ENCODE assay signal across 8 mouse cellular contexts in the genomic region with DNA sequence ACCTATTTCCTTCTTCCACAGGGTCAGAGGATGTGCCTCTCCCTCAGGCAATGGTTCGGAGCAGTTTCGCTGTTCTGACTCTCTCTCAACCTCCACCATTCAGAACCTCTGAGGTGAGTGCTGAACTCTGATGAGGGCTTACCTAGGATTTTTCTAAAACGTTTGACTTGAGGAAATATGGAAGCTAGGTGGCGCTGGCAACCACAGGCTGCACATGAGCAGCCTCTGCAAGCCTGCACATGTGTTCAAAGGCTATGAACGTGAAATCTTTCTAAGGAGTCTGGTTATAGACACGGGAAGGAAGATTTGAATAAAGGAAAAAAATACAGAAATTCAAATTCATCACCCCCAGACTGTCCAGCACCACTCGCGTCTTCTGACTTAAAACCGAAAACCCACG.
DNase-seq lines count a peak whose midpoint lies in the region; ATAC-seq and TF ChIP-seq lines count a peak whose summit lies in the region.
"Had no signal": no experiment of that assay in that cellular context is flagged by ENCODE, and none has a peak within 500 bp of the region (broad histone marks: within the 10 kb centered on the region; RNA-seq: fewer than 3 reads in every experiment).

No protein-coding gene starts in this region.

- H3K4me2 ChIP-seq in kidney, postnatal 0 days (ENCODE audit: low read length) = no peak overlapping the region
- no peak overlapping the region for H3K4me2 ChIP-seq in liver, embryonic 14.5 days (ENCODE audit: low read depth)
- H3K4me2 ChIP-seq: heart, embryonic 13.5 days had no signal

- H3K9ac ChIP-seq in kidney, postnatal 0 days (ENCODE audit: low read depth, low read length) = no peak overlapping the region
- H3K9ac ChIP-seq in liver, embryonic 14.5 days (replicated peaks) = no peak overlapping the region
- H3K9ac ChIP-seq: heart, embryonic 13.5 days had no signal

- no peaks in the 10 kb centered on the region for H3K9me3 ChIP-seq in kidney, postnatal 0 days (replicated peaks; ENCODE audit: low read length)
- no peaks in the 10 kb centered on the region for H3K9me3 ChIP-seq in liver, embryonic 14.5 days (ENCODE audit: control insufficient read depth, low read length)
- H3K9me3 ChIP-seq: heart, embryonic 13.5 days had no signal

- no peak for TF ChIP-seq CTCF in thymus, adult 2 months (IDR thresholded peaks at IDR 0.05; ENCODE audit: borderline replicate concordance, control insufficient read depth, extremely low read depth, insufficient read depth, low read length, poor library complexity)
- TF ChIP-seq CTCF in kidney, postnatal 0 days (IDR thresholded peaks at IDR 0.05; ENCODE audit: low read depth) = peak; percentile 87
- TF ChIP-seq CTCF in liver, embryonic 14.5 days (IDR thresholded peaks at IDR 0.05; ENCODE audit: low read depth) = peak; percentile 57

- peak; percentile 7 for DNase-seq in thymus, adult 2 months
- DNase-seq in thymus, adult 18-20 months = no peak
- DNase-seq in c-Kit-positive CD71-negative TER-119-negative erythroid progenitor cells, embryonic 14.5 days (ENCODE audit: low read depth) = peak; percentile 14
- peak; percentile 65 for DNase-seq in kidney, postnatal 0 days (ENCODE audit: low spot score)
- DNase-seq in liver, embryonic 14.5 days (ENCODE audit: low read depth in 3 of 3, low spot score in 3 of 3) = no peak
- DNase-seq in right cerebral cortex, adult 2 months (ENCODE audit: low spot score in 2 of 2) = peak; percentile 75 to 76

- WGBS in thymus, adult 2 months = 50% methylated on average over 10 of the region's 10 CpGs
- WGBS in kidney, postnatal 0 days = 51% methylated on average over 10 of the region's 10 CpGs
- WGBS in liver, embryonic 14.5 days (ENCODE audit: insufficient replicate concordance) = 57% methylated on average over 10 of the region's 10 CpGs

- no peak for TF ChIP-seq EP300 in liver, embryonic 14.5 days (IDR thresholded peaks at IDR 0.05; ENCODE audit: low read depth)

- TF ChIP-seq POLR2A in thymus, adult 2 months (IDR thresholded peaks at IDR 0.05; ENCODE audit: control insufficient read depth, extremely low read depth, insufficient read depth, low read length, poor library complexity) = no peak

- peak; percentile 89 for ATAC-seq in frontal cortex, adult (ENCODE audit: low TSS enrichment)
- no peak for ATAC-seq in kidney, postnatal 0 days (replicated peaks; ENCODE audit: low FRiP score, low read depth)
- ATAC-seq in liver, embryonic 14.5 days (ENCODE audit: insufficient read depth) = no peak

- H3K4me1 ChIP-seq in thymus, adult 2 months (replicated peaks; ENCODE audit: control insufficient read depth, insufficient read depth, low read length) = no peaks in the 10 kb centered on the region
- H3K4me1 ChIP-seq in kidney, postnatal 0 days (replicated peaks; ENCODE audit: insufficient read depth, low read length) = no peaks in the 10 kb centered on the region
- no peaks in the 10 kb centered on the region for H3K4me1 ChIP-seq in liver, embryonic 14.5 days (replicated peaks; ENCODE audit: control insufficient read depth in 2 of 2, insufficient read depth in 2 of 2, low read length in 1 of 2)
- H3K4me1 ChIP-seq: heart, embryonic 13.5 days had no signal

- H3K27me3 ChIP-seq in thymus, adult 2 months (ENCODE audit: control insufficient read depth, insufficient read depth, low read length) = no peaks in the 10 kb centered on the region
- no peaks in the 10 kb centered on the region for H3K27me3 ChIP-seq in kidney, postnatal 0 days (ENCODE audit: insufficient read depth, low read length)
- H3K27me3 ChIP-seq in liver, embryonic 14.5 days (ENCODE audit: control insufficient read depth, insufficient read depth, low read length) = no peaks in the 10 kb centered on the region
- H3K27me3 ChIP-seq: heart, embryonic 13.5 days had no signal

- no peaks in the 10 kb centered on the region for H3K36me3 ChIP-seq in thymus, adult 2 months (ENCODE audit: control insufficient read depth, insufficient read depth, low read length)
- no peaks in the 10 kb centered on the region for H3K36me3 ChIP-seq in kidney, postnatal 0 days (ENCODE audit: insufficient read depth, low read length)
- no peaks in the 10 kb centered on the region for H3K36me3 ChIP-seq in liver, embryonic 14.5 days (replicated peaks; ENCODE audit: control insufficient read depth, insufficient read depth, low read depth)
- H3K36me3 ChIP-seq: heart, embryonic 13.5 days had no signal

- H3K27ac ChIP-seq in thymus, adult 2 months (ENCODE audit: control insufficient read depth, insufficient read depth, low read length) = no peak overlapping the region
- no peak overlapping the region for H3K27ac ChIP-seq in kidney, postnatal 0 days
- no peak overlapping the region for H3K27ac ChIP-seq in liver, embryonic 14.5 days
- H3K27ac ChIP-seq: heart, embryonic 13.5 days had no signal

- no peak overlapping the region for H3K4me3 ChIP-seq in thymus, adult 2 months (ENCODE audit: control insufficient read depth, insufficient read depth, low read length)
- H3K4me3 ChIP-seq in kidney, postnatal 0 days (replicated peaks; ENCODE audit: low read depth, low read length) = no peak overlapping the region
- no peak overlapping the region for H3K4me3 ChIP-seq in liver, embryonic 14.5 days (ENCODE audit: insufficient read depth in 1 of 2, low read depth in 2 of 2, low read length in 2 of 2)
- H3K4me3 ChIP-seq: heart, embryonic 13.5 days had no signal

Comparison
In these comparisons a context has a peak if more than half of its experiments do, and no peak if none do; other contexts are left out.
1. DNase-seq: peak in thymus, adult 2 months (single experiment), c-Kit-positive CD71-negative TER-119-negative erythroid progenitor cells, embryonic 14.5 days (single experiment), kidney, postnatal 0 days (single experiment) and right cerebral cortex, adult 2 months (2 of 2); none in thymus, adult 18-20 months (0 of 2) and liver, embryonic 14.5 days (0 of 3).